ENCODE assay signal across 23 mouse cellular contexts in genomic region chr1:21025203-21025602, GRCm38 (mm10). TPM values are rescaled to one million over a fixed set of nuclear protein-coding genes. Genes with fewer than 3 reads are reported as not detected.
DNase-seq lines count a peak whose midpoint lies in the region; ATAC-seq lines count a peak whose summit lies in the region.
"Had no signal": no experiment of that assay in that cellular context is flagged by ENCODE, and none has a peak within 500 bp of the region (broad histone marks: within the 10 kb centered on the region; RNA-seq: fewer than 3 reads in every experiment).

No protein-coding gene starts in this region.

- peaks cover 11% of the 10 kb centered on the region; the same call in 1 of the 2 replicates for H3K4me1 ChIP-seq in heart, embryonic 10.5 days
- no peaks in the 10 kb centered on the region for H3K4me1 ChIP-seq in midbrain, embryonic 16.5 days (ENCODE audit: control insufficient read depth, insufficient read depth, low read length)
- H3K4me1 ChIP-seq: embryonic facial prominence, embryonic 13.5 days; forebrain, embryonic 12.5 days; hindbrain, embryonic 12.5 days; intestine, embryonic 15.5 days had no signal

- H3K27me3 ChIP-seq in heart, embryonic 10.5 days (ENCODE audit: insufficient read depth, poor library complexity, severe bottlenecking), result no peaks in the 10 kb centered on the region
- no peaks in the 10 kb centered on the region for H3K27me3 ChIP-seq in midbrain, embryonic 16.5 days (ENCODE audit: control insufficient read depth, insufficient read depth, low read depth, low read length)
- H3K27me3 ChIP-seq: embryonic facial prominence, embryonic 13.5 days; forebrain, embryonic 12.5 days; heart, embryonic 12.5 days; hindbrain, embryonic 12.5 days; intestine, embryonic 15.5 days; Patski had no signal

- DNase-seq in heart, embryonic 10.5 days (ENCODE audit: low spot score), result no peak
- DNase-seq in heart, adult 8-10 months (ENCODE audit: low spot score), result no peak
- no peak for DNase-seq in frontal cortex, postnatal 36 days (ENCODE audit: low spot score in 2 of 2)
- DNase-seq in left cerebral cortex, postnatal 36 days (ENCODE audit: low spot score in 2 of 2), result no peak
- DNase-seq: adrenal gland, postnatal 14 days; cerebellum, adult 11-12 months; cerebellum, adult 9-10 months; cerebellum, postnatal 25 days; gastrocnemius, adult 2 months; gastrocnemius, postnatal 25 days; heart, adult 18-20 months had no signal

- H3K36me3 ChIP-seq in heart, embryonic 10.5 days, result peaks cover 3% of the 10 kb centered on the region; the same call in 1 of the 2 replicates
- no peaks in the 10 kb centered on the region for H3K36me3 ChIP-seq in midbrain, embryonic 16.5 days (ENCODE audit: control insufficient read depth, insufficient read depth, low read length)
- H3K36me3 ChIP-seq: embryonic facial prominence, embryonic 13.5 days; forebrain, embryonic 12.5 days; hindbrain, embryonic 12.5 days; intestine, embryonic 15.5 days had no signal

- 0 out of 2 replicates have a peak overlapping the region, but pooled peaks have one; percentile 16 for H3K27ac ChIP-seq in heart, embryonic 10.5 days
- H3K27ac ChIP-seq in midbrain, embryonic 16.5 days (ENCODE audit: low read length), result no peak overlapping the region
- H3K27ac ChIP-seq: embryonic facial prominence, embryonic 13.5 days; forebrain, embryonic 12.5 days; gastrocnemius, adult 2 months; hindbrain, embryonic 12.5 days; intestine, embryonic 15.5 days had no signal

- no peak overlapping the region for H3K9ac ChIP-seq in midbrain, embryonic 16.5 days (ENCODE audit: low read depth, low read length)
- H3K9ac ChIP-seq: embryonic facial prominence, embryonic 13.5 days; forebrain, embryonic 12.5 days; heart, embryonic 12.5 days; hindbrain, embryonic 12.5 days; intestine, embryonic 15.5 days had no signal

- intact Hi-C loops in left cerebral cortex, postnatal 36 days (cut with DNase I), result no loop called here

- WGBS in heart, embryonic 10.5 days, result 64% methylated on average over 5 of the region's 5 CpGs
- 89% methylated on average over 5 of the region's 5 CpGs for WGBS in midbrain, embryonic 16.5 days

- H3K4me3 ChIP-seq in heart, embryonic 10.5 days, result no peak overlapping the region
- H3K4me3 ChIP-seq in midbrain, embryonic 16.5 days (ENCODE audit: low read depth, low read length), result no peak overlapping the region
- H3K4me3 ChIP-seq: embryonic facial prominence, embryonic 13.5 days; forebrain, embryonic 12.5 days; gastrocnemius, adult 2 months; heart, embryonic 12.5 days; hindbrain, embryonic 12.5 days; intestine, embryonic 15.5 days had no signal

- H3K9me3 ChIP-seq in heart, embryonic 10.5 days, result no peaks in the 10 kb centered on the region
- 0 out of 2 replicates have a peak, but pooled peaks cover 2% of the 10 kb centered on the region for H3K9me3 ChIP-seq in midbrain, embryonic 16.5 days (replicated peaks; ENCODE audit: control insufficient read depth, low read length, poor library complexity, severe bottlenecking)
- H3K9me3 ChIP-seq: embryonic facial prominence, embryonic 13.5 days; forebrain, embryonic 12.5 days; heart, embryonic 12.5 days; hindbrain, embryonic 12.5 days; intestine, embryonic 15.5 days had no signal

- ATAC-seq in common myeloid progenitor, adult 5-6 weeks (replicated peaks; ENCODE audit: low read depth, poor library complexity, severe bottlenecking), result peak; percentile 68
- peak; percentile 52 for ATAC-seq in megakaryocyte, adult 5-6 weeks (ENCODE audit: poor library complexity, severe bottlenecking)
- no peak for ATAC-seq in midbrain, embryonic 16.5 days
- ATAC-seq: activated CD4-positive, CD25-positive, alpha-beta regulatory T cell, adult 4 months; forebrain, embryonic 16.5 days; hindbrain, embryonic 16.5 days; intestine, embryonic 15.5 days; Patski had no signal

- no peak overlapping the region for H3K4me2 ChIP-seq in midbrain, embryonic 16.5 days (ENCODE audit: low read length)
- H3K4me2 ChIP-seq: embryonic facial prominence, embryonic 13.5 days; forebrain, embryonic 12.5 days; heart, embryonic 12.5 days; hindbrain, embryonic 12.5 days; intestine, embryonic 15.5 days had no signal

RNA-seq across cellular contexts. Expression of gene Tram2, which starts 53.8 kb away (rescaled TPM):
- 5.2 and 5.8 TPM in 2 replicates for polyA plus RNA-seq in heart, embryonic 10.5 days (2016; fragmentation: Nextera tagmentation; extraction: Ambion mirVana)
- 1 to 10 TPM; 4.3 to 5.8 (median 4.9) TPM for total RNA-seq in heart, adult 8-10 months (2022)
- 2.3 and 4.5 TPM in 2 replicates for total RNA-seq in common myeloid progenitor, adult 5-6 weeks (2017)
- 13.7 and 16.3 TPM in 2 replicates for total RNA-seq in megakaryocyte, adult 5-6 weeks (2015)
- 2.2 and 3.0 TPM in 2 replicates for total RNA-seq in megakaryocyte, adult 5-6 weeks (2017)
- 1 to 10 TPM in 1 of 2 experiments, under 1 TPM in 1; 0.81 to 1.3 TPM for total RNA-seq in left cerebral cortex, postnatal 36 days (2021)
- 2.0 TPM in 2 replicates for polyA plus RNA-seq in midbrain, embryonic 16.5 days (2015; fragmentation: Nextera tagmentation; extraction: Ambion mirVana)
